Mouse (Mus musculus) adipocyte (in vitro differentiated cells): ENCODE results near the gene Hebp1.

Experiments
- DNase-seq: peaks from one replicate; pipeline ENCODE4 v3.0.0-alpha.2; 2016; ENCODE audit warnings: low spot score

Gene Hebp1

GRCm38 (mm10) chr6:135113114-135113436 lies 84.7 kb downstream of the Hebp1 start:
- no peak for DNase-seq

- no peak for DNase-seq
Observed at GRCm38 (mm10) chr6:135112411-135113113, 85.3 kb downstream of the Hebp1 start.

GRCm38 (mm10) chr6:135107014-135107413 lies 90.8 kb downstream of the Hebp1 start:
- DNase-seq: no peak

GRCm38 (mm10) chr6:135102736-135103303 lies 95.0 kb downstream of the Hebp1 start:
- no peak for DNase-seq

GRCm38 (mm10) chr6:135100787-135101472 lies 96.9 kb downstream of the Hebp1 start:
- DNase-seq: no peak

- no peak for DNase-seq
Observed at GRCm38 (mm10) chr6:135092798-135093470, 104.9 kb downstream of the Hebp1 start.

GRCm38 (mm10) chr6:135090661-135091060 lies 107.2 kb downstream of the Hebp1 start:
- no peak for DNase-seq

- DNase-seq: no peak
Observed at GRCm38 (mm10) chr6:135089786-135090185, 108.0 kb downstream of the Hebp1 start.

- peak; percentile 80 for DNase-seq
Observed at GRCm38 (mm10) chr6:135087721-135088451, 109.9 kb downstream of the Hebp1 start.
